Mouse (Mus musculus) midbrain, postnatal 0 days (tissue): ENCODE measurements around the gene Ccr8. TPM values are rescaled to one million over a fixed set of nuclear protein-coding genes. Genes with fewer than 3 reads are reported as not detected.

Experiments used
- ATAC-seq: fragments of 200-750 bp; cut with Nextera tagmentation; 2 replicates; pipeline ENCODE4 v1.8.0; 2017; ENCODE audit warnings: moderate number of reproducible peaks, mild to moderate bottlenecking, moderate TSS enrichment, moderate library complexity; ENCODE audit not compliant: low FRiP score
- DNase-seq: peaks from one replicate; pipeline ENCODE4 v3.0.0-alpha.2; 2015; ENCODE audit warnings: low spot score
- H3K27ac ChIP-seq: fragments of 300-500 bp; sonication (generic); 2 replicates; pipeline ENCODE4 v1.5.1; 2014; ENCODE audit warnings: low read depth, mild to moderate bottlenecking, low read length, mixed read lengths
- H3K27me3 ChIP-seq: fragments of 300-500 bp; sonication (generic); 2 replicates; pipeline ENCODE4 v1.6.1; 2014; ENCODE audit warnings: low read length, control low read depth, mixed read lengths; ENCODE audit not compliant: insufficient read depth
- H3K36me3 ChIP-seq: fragments of 300-500 bp; sonication (generic); 2 replicates; pipeline ENCODE4 v1.6.1; 2014; ENCODE audit warnings: low read length, control low read depth, mixed read lengths; ENCODE audit not compliant: insufficient read depth
- H3K4me1 ChIP-seq: fragments of 300-500 bp; sonication (generic); 2 replicates; pipeline ENCODE4 v1.6.1; 2014; ENCODE audit warnings: mild to moderate bottlenecking, control low read depth, antibody characterized with exemption, low read length, mixed read lengths; ENCODE audit not compliant: insufficient read depth
- H3K4me2 ChIP-seq: fragments of 300-500 bp; sonication (generic); 2 replicates; pipeline ENCODE4 v1.6.1; 2014; ENCODE audit warnings: low read depth, mild to moderate bottlenecking, low read length, mixed read lengths; ENCODE audit not compliant: poor library complexity, severe bottlenecking
- H3K4me3 ChIP-seq: fragments of 300-500 bp; sonication (generic); 2 replicates; pipeline ENCODE4 v1.5.1; 2014; ENCODE audit warnings: low read depth, mild to moderate bottlenecking, low read length, moderate library complexity
- H3K9ac ChIP-seq: fragments of 300-500 bp; sonication (generic); replicated peaks from 2 replicates; pipeline ENCODE4 v1.6.1; 2014; ENCODE audit warnings: mild to moderate bottlenecking, low read length, moderate library complexity, mixed read lengths; ENCODE audit not compliant: poor library complexity, severe bottlenecking
- H3K9me3 ChIP-seq: fragments of 300-500 bp; sonication (generic); 2 replicates; pipeline ENCODE4 v1.6.1; 2016; ENCODE audit warnings: low read length, control low read depth
- CTCF ChIP-seq: IDR thresholded peaks from 2 replicates; pipeline ENCODE4 v1.5.1; 2016; ENCODE audit warnings: antibody characterized with exemption, mild to moderate bottlenecking
- WGBS: fragments of 180-500 bp; shearing (Covaris S2); extraction: QIAGEN DNeasy Blood & Tissue Kit; methylation state at CpG from one replicate; pipeline ENCODE4 v1.1.7; 2014; 5-methylcytosine and 5-hydroxymethylcytosine counted together
- polyA plus RNA-seq: library from polyadenylated mRNA; unstranded; fragments of >200 nt; fragmentation: Nextera tagmentation; extraction: Ambion mirVana; gene quantifications from 2 replicates; pipeline ENCODE4 v1.2.1, GENCODE M21; 2015
- total RNA-seq: library from RNA; depleted of rRNA; stranded (reverse); fragments of >200 nt; gene quantifications from 2 replicates; pipeline ENCODE4 v1.2.3, GENCODE M21; 2014

The Ccr8 gene
- total and polyA plus RNA-seq, 2 experiments from 2014 or later: not detected

GRCm38 (mm10) chr9:120058730-120059129 is 33.2 kb upstream of the Ccr8 start:
- 79% methylated on average over 3 of the region's 3 CpGs for WGBS
- no peak for TF ChIP-seq CTCF
- Histone ChIP-seq H3K36me3 (no peaks in the 10 kb centered on the region), H3K4me3 (no peak overlapping the region), H3K4me1 (no peaks in the 10 kb centered on the region), H3K27ac (no peak overlapping the region), H3K4me2 (no peak overlapping the region), H3K27me3 (no peaks in the 10 kb centered on the region), H3K9ac (no peak overlapping the region), H3K9me3 (no peaks in the 10 kb centered on the region)
- DNase-seq (no peak), ATAC-seq (no peak)

DNA sequence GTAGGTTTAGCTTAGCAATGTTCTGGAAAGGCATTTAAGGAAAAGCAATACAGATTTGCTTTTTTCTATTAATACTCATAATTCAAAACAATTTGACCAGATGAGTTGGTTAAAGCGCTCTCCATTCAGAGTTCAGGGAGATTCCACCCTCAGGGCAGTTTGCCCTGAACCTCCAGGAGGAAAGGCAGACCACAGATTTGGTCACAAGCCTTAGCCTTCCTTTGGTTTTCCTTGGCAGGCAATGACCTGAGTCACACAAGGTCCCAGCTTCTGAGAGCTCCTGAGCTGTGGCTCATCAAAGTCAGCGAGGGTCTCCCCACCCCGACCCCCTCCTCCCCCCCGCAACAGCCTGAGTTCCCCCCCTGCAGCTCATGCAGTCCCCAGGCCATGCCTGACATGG is 27.6 kb upstream of the Ccr8 start:
- Histone ChIP-seq H3K4me2 (no peak overlapping the region), H3K4me1 (no peaks in the 10 kb centered on the region), H3K9ac (no peak overlapping the region), H3K27me3 (no peaks in the 10 kb centered on the region), H3K4me3 (no peak overlapping the region), H3K9me3 (no peaks in the 10 kb centered on the region), H3K27ac (no peak overlapping the region), H3K36me3 (no peaks in the 10 kb centered on the region)
- no peak for ATAC-seq
- WGBS: 86% methylated on average over 4 of the region's 4 CpGs
- no peak for TF ChIP-seq CTCF
- DNase-seq: no peak

DNA sequence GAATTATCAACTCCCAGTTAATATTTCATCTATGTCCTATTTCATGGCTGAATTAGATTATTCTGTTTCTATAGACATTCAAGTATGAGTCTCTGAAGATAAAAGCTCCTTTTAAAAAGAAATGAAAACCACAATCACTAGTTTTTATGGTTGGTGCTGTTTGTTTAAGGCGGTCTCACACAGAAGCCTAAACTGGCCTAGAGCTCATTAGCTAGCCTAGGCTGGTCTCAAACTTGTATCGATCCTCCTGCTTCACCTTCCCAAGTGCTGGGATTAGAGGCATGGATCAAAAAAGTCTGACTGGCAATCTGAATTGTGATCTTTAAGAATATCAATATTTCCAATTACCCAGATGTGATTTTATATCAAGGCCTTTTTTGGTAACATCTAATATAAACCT is 24.3 kb upstream of the Ccr8 start:
- TF ChIP-seq CTCF: no peak
- Histone ChIP-seq H3K27ac (no peak overlapping the region), H3K4me1 (no peaks in the 10 kb centered on the region)

DNA sequence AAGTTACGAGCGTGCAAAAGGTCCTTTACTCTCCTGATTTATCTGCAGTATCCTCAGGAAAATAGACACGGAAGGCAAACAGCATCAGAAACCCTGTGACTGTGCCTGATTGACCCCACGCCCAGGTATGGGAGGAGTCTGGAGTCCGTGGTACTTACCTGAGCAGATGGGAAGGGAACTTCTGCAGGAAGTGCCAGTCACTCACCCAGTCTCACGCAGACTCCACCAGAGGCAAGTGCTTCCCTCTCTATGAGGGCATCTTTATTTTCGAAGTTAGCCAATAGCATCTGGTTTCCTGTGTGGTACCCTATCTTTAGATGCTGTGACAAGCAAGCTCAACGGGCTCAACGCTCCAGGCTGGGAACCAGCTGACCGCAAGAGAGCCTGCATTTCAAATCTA is 23.9 kb upstream of the Ccr8 start:
- ATAC-seq (no peak), DNase-seq (no peak)
- Histone ChIP-seq H3K27me3 (no peaks in the 10 kb centered on the region), H3K27ac (no peak overlapping the region), H3K36me3 (no peaks in the 10 kb centered on the region), H3K4me3 (no peak overlapping the region), H3K9ac (no peak overlapping the region), H3K4me1 (no peaks in the 10 kb centered on the region), H3K9me3 (no peaks in the 10 kb centered on the region), H3K4me2 (no peak overlapping the region)
- 70% methylated on average over 10 of the region's 10 CpGs for WGBS
- no peak for TF ChIP-seq CTCF

More for the DNA sequence above, 24.3 kb upstream of the Ccr8 start:
- Histone ChIP-seq H3K36me3 (no peaks in the 10 kb centered on the region), H3K9ac (no peak overlapping the region), H3K27me3 (no peaks in the 10 kb centered on the region), H3K4me2 (no peak overlapping the region), H3K9me3 (no peaks in the 10 kb centered on the region), H3K4me3 (no peak overlapping the region)
- WGBS: 86% methylated on average over 2 of the region's 2 CpGs
- no peak for ATAC-seq
- no peak for DNase-seq

- DNase-seq (no peak), ATAC-seq (no peak)
- Histone ChIP-seq H3K36me3 (no peaks in the 10 kb centered on the region), H3K9ac (no peak within 1 kb of the TSS), H3K9me3 (no peaks in the 10 kb centered on the region), H3K4me1 (no peaks in the 10 kb centered on the region), H3K4me3 (no peak within 1 kb of the TSS), H3K27me3 (no peaks in the 10 kb centered on the region), H3K27ac (no peak within 1 kb of the TSS), H3K4me2 (no peak within 1 kb of the TSS)
- 83% methylated on average over 11 of the region's 11 CpGs for WGBS
- TF ChIP-seq CTCF: no peak
These were observed 22.1 kb upstream of the Ccr8 start, which contains the start of gene Cx3cr1 for GRCm38 (mm10) chr9:120069779-120070178. TSS of gene Cx3cr1 (minus strand) at chr9:120069879.

GRCm38 (mm10) chr9:120071251-120071650 is 20.7 kb upstream of the Ccr8 start:
- Histone ChIP-seq H3K9me3 (no peaks in the 10 kb centered on the region), H3K4me3 (no peak overlapping the region), H3K9ac (no peak overlapping the region), H3K4me1 (no peaks in the 10 kb centered on the region), H3K4me2 (no peak overlapping the region), H3K36me3 (no peaks in the 10 kb centered on the region), H3K27me3 (no peaks in the 10 kb centered on the region), H3K27ac (no peak overlapping the region)
- ATAC-seq: no peak
- TF ChIP-seq CTCF: no peak
- DNase-seq: no peak
- 83% methylated on average over 2 of the region's 2 CpGs for WGBS
